In genomic region chr2:154702637-154703315, GRCm38 (mm10) we compare ENCODE assay signal across 7 mouse cellular contexts. TPM values are rescaled to one million over a fixed set of nuclear protein-coding genes. Genes with fewer than 3 reads are reported as not detected.
DNase-seq lines count a peak whose midpoint lies in the region; ATAC-seq lines count a peak whose summit lies in the region.

No protein-coding gene starts in this region.

- no peak overlapping the region for H3K27ac ChIP-seq in forebrain, embryonic 15.5 days (replicated peaks)
- no peak overlapping the region for H3K27ac ChIP-seq in hindbrain, embryonic 14.5 days
- no peak overlapping the region for H3K27ac ChIP-seq in limb, embryonic 12.5 days
- H3K27ac ChIP-seq in midbrain, embryonic 13.5 days = no peak overlapping the region

- H3K4me1 ChIP-seq in forebrain, embryonic 15.5 days = peaks cover 8% of the 10 kb centered on the region
- H3K4me1 ChIP-seq in hindbrain, embryonic 14.5 days (replicated peaks; ENCODE audit: control insufficient read depth, insufficient read depth, low read length) = no peaks in the 10 kb centered on the region
- peaks cover 11% of the 10 kb centered on the region for H3K4me1 ChIP-seq in limb, embryonic 12.5 days (replicated peaks)
- peaks cover 6% of the 10 kb centered on the region; the same call in 1 of the 2 replicates for H3K4me1 ChIP-seq in midbrain, embryonic 13.5 days (replicated peaks)

- H3K4me3 ChIP-seq in forebrain, embryonic 15.5 days = no peak overlapping the region
- H3K4me3 ChIP-seq in hindbrain, embryonic 14.5 days (replicated peaks; ENCODE audit: low read length) = no peak overlapping the region
- H3K4me3 ChIP-seq in limb, embryonic 12.5 days (replicated peaks) = no peak overlapping the region
- H3K4me3 ChIP-seq in midbrain, embryonic 13.5 days (replicated peaks) = peak overlapping the region; percentile 10; the same call in 1 of the 2 replicates

- H3K36me3 ChIP-seq in forebrain, embryonic 15.5 days = no peaks in the 10 kb centered on the region
- no peaks in the 10 kb centered on the region for H3K36me3 ChIP-seq in hindbrain, embryonic 14.5 days (replicated peaks; ENCODE audit: control insufficient read depth, insufficient read depth)
- H3K36me3 ChIP-seq in limb, embryonic 12.5 days = peaks cover 4% of the 10 kb centered on the region; the same call in 1 of the 2 replicates
- H3K36me3 ChIP-seq in midbrain, embryonic 13.5 days = no peaks in the 10 kb centered on the region

- peak overlapping the region; percentile 23 for H3K4me2 ChIP-seq in forebrain, embryonic 15.5 days (replicated peaks)
- H3K4me2 ChIP-seq in hindbrain, embryonic 14.5 days (replicated peaks) = peak overlapping the region; percentile 25
- H3K4me2 ChIP-seq in limb, embryonic 12.5 days = peak overlapping the region; percentile 43
- H3K4me2 ChIP-seq in midbrain, embryonic 13.5 days (replicated peaks) = peak overlapping the region; percentile 45

- H3K9ac ChIP-seq in forebrain, embryonic 15.5 days (replicated peaks) = no peak overlapping the region
- H3K9ac ChIP-seq in hindbrain, embryonic 14.5 days = 0 out of 2 replicates have a peak overlapping the region, but pooled peaks have one; percentile 22
- 0 out of 2 replicates have a peak overlapping the region, but pooled peaks have one; percentile 38 for H3K9ac ChIP-seq in limb, embryonic 12.5 days (replicated peaks)
- peak overlapping the region; percentile 42; the same call in 1 of the 2 replicates for H3K9ac ChIP-seq in midbrain, embryonic 13.5 days (replicated peaks)

- DNase-seq in T-cell, adult 2 months (ENCODE audit: low spot score) = peak; percentile 52
- DNase-seq in cerebellum, adult 11-12 months = peak; percentile 66
- DNase-seq in hindbrain, embryonic 14.5 days (ENCODE audit: low spot score) = peak; percentile 83
- DNase-seq in spleen, adult 18-20 months = peak; percentile 11 to 57

- 5% methylated on average over 17 of the region's 17 CpGs for WGBS in forebrain, embryonic 15.5 days
- 4% methylated on average over 17 of the region's 17 CpGs for WGBS in hindbrain, embryonic 14.5 days
- 6% methylated on average over 17 of the region's 17 CpGs for WGBS in limb, embryonic 12.5 days
- WGBS in midbrain, embryonic 13.5 days = 3% methylated on average over 17 of the region's 17 CpGs

- ATAC-seq in forebrain, embryonic 15.5 days (replicated peaks) = peak; percentile 69
- ATAC-seq in hindbrain, embryonic 14.5 days (ENCODE audit: low FRiP score) = peak; percentile 69
- peak; percentile 44; the same call in 1 of the 2 replicates for ATAC-seq in limb, embryonic 12.5 days (ENCODE audit: insufficient number of reproducible peaks, insufficient read depth, low FRiP score, low TSS enrichment, low read depth)
- ATAC-seq in midbrain, embryonic 13.5 days = peak; percentile 82

- no peaks in the 10 kb centered on the region for H3K27me3 ChIP-seq in forebrain, embryonic 15.5 days
- no peaks in the 10 kb centered on the region for H3K27me3 ChIP-seq in hindbrain, embryonic 14.5 days (ENCODE audit: control insufficient read depth, insufficient read depth, low read length)
- H3K27me3 ChIP-seq in limb, embryonic 12.5 days = peaks cover 9% of the 10 kb centered on the region; the same call in 1 of the 2 replicates
- 0 out of 2 replicates have a peak, but pooled peaks cover 3% of the 10 kb centered on the region for H3K27me3 ChIP-seq in midbrain, embryonic 13.5 days

- H3K9me3 ChIP-seq in forebrain, embryonic 15.5 days = no peaks in the 10 kb centered on the region
- no peaks in the 10 kb centered on the region for H3K9me3 ChIP-seq in hindbrain, embryonic 14.5 days (ENCODE audit: control insufficient read depth, low read length)
- H3K9me3 ChIP-seq in limb, embryonic 12.5 days = no peaks in the 10 kb centered on the region
- no peaks in the 10 kb centered on the region for H3K9me3 ChIP-seq in midbrain, embryonic 13.5 days

RNA-seq across cellular contexts. Expression of gene Chmp4b, which starts 51.3 kb away (rescaled TPM):
- polyA plus RNA-seq in forebrain, embryonic 15.5 days (2015; fragmentation: Nextera tagmentation; extraction: Ambion mirVana) = 23.9 and 25.0 TPM in 2 replicates
- 23.2 and 23.4 TPM in 2 replicates for polyA plus RNA-seq in hindbrain, embryonic 14.5 days (2014; fragmentation: Nextera tagmentation; extraction: Ambion mirVana)
- polyA plus RNA-seq in limb, embryonic 12.5 days (2016; fragmentation: Nextera tagmentation; extraction: Ambion mirVana) = 24.8 and 25.4 TPM in 2 replicates
- 22.2 and 27.2 TPM in 2 replicates for polyA plus RNA-seq in midbrain, embryonic 13.5 days (2015; fragmentation: Nextera tagmentation; extraction: Ambion mirVana)
